Mouse (Mus musculus) kidney, adult 2 months (tissue): ENCODE data around the gene Rabgef1.

Source experiments
- CTCF ChIP-seq: fragments of 200-500 bp; conservative IDR thresholded peaks from 2 replicates; pipeline ENCODE4 v1.5.1; 2011; ENCODE audit warnings: low read depth, mild to moderate bottlenecking, control low read depth, low read length, moderate library complexity, mixed read lengths; ENCODE audit not compliant: insufficient read depth, insufficient read length
- POLR2A ChIP-seq: fragments of 200-500 bp; IDR thresholded peaks from one replicate; pipeline ENCODE4 v1.6.1; 2011; ENCODE audit warnings: low read depth, low read length, control low read depth

- TF ChIP-seq CTCF (no peak), POLR2A (no peak)
These were observed 69.8 kb downstream of the Rabgef1 start for GRCm38 (mm10) chr5:130241426-130241825.
